Mouse (Mus musculus) left cerebral cortex, postnatal 14 days (tissue): ENCODE measurements at regions not wholly inside any gene's neighbourhood (a gene's known extent, or its start where the extent isn't known, plus 50 kb on each side); places are given as distances from the start of the nearest gene placed in this dataset.
A peak's percentile ranks its signal among the peaks of the same experiment; 100 is the strongest.

ENCODE experiments used
- DNase-seq, 2 experiments: peaks; one replicate each; pipeline ENCODE4 v3.0.0; 2021 to 2022; ENCODE audit warnings: low spot score in 2 of 2, mixed read lengths in 1 of 2
- intact Hi-C: fragments of 180-260 bp; cut with DNase I; formaldehyde crosslinking; loops from one replicate; pipeline ENCODE4 v1.15.1; 2025

DNA sequence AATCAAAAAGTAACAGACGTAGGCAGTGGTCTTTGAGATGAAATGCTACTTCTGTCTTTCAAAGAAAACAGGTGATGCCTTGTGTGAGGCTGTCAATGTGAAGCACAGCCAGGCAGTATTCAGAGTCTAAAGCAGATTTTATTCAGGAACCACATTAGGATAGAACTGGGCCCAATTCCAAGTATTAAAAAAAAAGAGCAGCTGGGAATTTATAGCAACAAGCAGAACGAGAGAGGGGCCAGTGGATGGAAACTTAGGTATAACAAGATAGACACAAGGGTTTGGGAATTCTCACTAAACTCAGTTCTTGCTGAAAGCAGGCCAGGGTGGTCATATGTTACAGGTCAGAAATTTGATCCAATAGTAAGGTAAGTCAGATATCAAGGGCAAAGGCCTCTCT is 72.6 kb downstream of the Rbmxl2 start:
- peak in 1 of 2 experiments; percentile 3 for DNase-seq
- intact Hi-C loops, result no loop called here
